Mouse (Mus musculus) retina, postnatal 1 day (tissue): ENCODE results near the gene Tmem50b.

Experiments
- DNase-seq: peaks from one replicate; pipeline ENCODE4 v3.0.0-alpha.2; 2012

Gene Tmem50b

DNA sequence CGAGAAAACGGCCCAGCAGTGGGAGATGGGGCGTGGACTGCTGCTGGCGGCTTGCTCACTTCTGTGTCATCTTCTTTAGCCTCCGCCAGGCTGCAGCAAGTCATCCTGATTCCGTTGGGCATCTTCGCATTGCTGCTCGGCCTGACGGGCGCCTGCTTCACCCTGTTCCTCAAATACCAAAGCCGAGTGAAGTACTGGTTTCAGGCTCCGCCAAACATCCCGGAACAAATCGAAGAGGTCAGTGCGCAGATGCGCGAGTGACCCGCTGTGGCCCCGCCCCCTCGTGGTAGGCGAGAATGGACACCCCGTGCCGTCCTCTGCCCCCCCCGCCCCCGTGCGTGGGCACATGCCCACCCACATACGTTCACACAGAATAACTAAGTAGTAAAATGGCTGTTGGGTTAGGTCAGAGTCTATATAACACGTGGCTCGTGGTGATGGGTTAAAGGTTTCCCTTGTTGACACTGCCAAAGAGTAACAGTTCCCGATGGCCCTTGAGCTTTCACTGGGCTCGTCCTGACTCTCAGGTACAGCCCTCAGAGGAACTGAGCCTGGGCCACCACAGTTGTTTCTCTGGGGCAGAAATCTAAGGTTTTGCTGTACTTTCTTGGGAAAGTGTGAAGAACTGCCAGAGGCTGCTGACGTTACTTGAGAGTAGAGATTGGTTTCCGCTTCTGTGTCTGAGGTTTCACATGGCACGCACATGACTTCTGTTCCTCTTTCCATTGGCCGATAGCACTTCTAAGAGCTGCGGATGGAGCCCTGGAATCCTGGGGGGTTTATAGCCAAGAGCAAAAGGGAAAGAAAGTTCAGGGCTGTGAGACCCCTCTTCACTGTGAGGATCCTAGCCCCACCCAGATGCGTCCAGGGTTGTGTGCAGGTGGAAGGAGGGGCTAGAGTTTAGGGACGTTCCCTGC lies 35.8 kb downstream of the Tmem50b start:
- no peak for DNase-seq

- DNase-seq: peak; percentile 78
Measured at GRCm38 (mm10) chr16:91561099-91561498, 36.5 kb downstream of the Tmem50b start.

- DNase-seq: no peak
Measured at GRCm38 (mm10) chr16:91557693-91558092, 39.9 kb downstream of the Tmem50b start.

- DNase-seq: no peak
Measured at GRCm38 (mm10) chr16:91557214-91557613, 40.4 kb downstream of the Tmem50b start.

GRCm38 (mm10) chr16:91556659-91557058 lies 40.9 kb downstream of the Tmem50b start:
- DNase-seq: no peak

DNA sequence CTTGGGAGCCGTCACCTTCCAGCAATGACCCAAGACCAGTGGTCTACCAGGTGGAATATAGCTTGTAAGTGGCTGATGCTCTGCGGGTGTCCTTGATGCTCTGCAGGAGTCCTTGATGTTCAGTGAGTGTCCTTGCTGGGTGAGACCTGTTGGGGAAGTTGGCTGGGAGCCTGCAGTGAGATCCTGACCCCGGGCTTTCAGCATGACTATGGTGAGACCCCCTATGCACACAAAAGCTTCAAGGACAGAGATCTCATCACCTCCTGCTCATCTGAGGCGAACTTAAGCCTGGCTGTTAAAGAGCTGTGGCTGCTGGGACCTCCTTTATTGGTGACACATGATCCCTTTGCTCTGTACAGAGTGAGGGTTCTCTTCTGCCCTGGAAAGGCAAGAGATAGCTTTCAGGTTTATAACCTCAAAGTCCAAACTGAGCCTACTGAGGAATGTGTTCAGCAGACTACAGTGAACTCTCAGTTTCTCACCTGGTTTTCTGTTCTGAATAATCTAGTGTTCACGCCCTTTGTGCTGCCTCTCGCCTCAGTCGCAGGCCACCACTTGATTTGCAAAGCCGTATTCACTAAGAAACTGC lies 42.5 kb downstream of the Tmem50b start:
- no peak for DNase-seq

GRCm38 (mm10) chr16:91553625-91554024 lies 44.0 kb downstream of the Tmem50b start:
- no peak for DNase-seq

DNA sequence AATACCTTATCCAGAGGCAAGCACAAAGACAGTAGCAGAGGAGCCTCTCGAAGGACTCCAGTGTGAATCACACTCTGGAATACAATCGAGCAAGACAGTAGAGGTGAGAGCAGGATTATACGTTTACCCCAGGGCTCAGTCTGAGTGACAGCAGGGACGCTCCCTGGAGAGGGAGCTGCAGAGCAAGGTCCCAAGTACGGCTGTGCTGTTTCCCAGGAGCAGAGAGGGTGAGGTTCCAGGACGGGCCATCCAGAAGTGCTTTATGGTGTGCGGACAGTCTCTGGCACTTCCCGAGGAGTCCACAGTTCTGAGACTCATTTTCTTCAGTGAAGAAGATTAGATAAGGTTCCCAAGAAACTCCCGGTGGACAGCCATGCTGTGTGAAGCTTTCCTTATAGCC lies 45.5 kb downstream of the Tmem50b start:
- DNase-seq: peak; percentile 31

DNA sequence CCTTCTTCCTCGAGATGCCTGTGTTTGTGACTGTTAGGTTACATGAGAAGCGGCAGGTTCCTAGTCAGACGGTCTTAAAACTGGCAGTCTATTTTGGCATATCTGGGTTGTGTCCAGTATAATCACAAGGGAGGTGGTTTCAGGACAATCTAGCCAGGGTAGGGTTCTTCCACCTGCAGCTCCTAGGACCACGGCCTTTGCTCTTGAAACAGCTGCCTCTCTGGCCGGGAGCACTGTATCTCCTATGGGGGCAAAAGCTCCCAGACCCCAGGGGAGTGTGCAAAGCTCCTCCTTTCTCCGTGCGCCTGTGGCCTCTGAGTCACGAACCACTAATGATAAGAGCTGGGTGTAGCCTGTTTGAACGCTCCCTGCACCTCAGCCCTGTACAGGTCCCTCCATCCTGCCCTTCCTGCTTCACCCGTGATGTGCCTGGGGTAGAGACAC lies 46.5 kb downstream of the Tmem50b start:
- no peak for DNase-seq

- DNase-seq: peak; percentile 23
Measured at GRCm38 (mm10) chr16:91549616-91550015, 48.0 kb downstream of the Tmem50b start.

- DNase-seq: no peak
Measured at GRCm38 (mm10) chr16:91548996-91549395, 48.6 kb downstream of the Tmem50b start.

- no peak for DNase-seq
Measured at GRCm38 (mm10) chr16:91548586-91548985, 49.0 kb downstream of the Tmem50b start.

DNA sequence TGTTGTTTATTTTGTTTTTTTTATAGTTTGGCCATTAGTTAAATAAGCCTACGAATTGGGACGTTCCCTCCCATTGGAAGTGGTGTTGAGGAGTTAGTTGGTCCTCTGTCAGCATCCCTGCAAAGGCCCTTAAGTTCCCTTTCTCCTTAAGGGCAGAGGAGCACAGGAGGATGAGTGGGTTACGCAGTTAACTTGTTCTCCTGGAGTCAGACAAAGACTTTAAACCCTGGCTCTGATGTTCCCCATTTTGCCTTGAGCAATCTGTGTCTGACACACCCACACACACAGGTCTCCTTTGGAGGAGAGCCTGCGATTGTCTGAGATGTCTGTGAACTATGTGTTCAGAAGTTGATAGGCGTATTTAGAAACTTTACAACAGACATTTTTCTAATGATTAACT lies 49.6 kb downstream of the Tmem50b start:
- no peak for DNase-seq

DNA sequence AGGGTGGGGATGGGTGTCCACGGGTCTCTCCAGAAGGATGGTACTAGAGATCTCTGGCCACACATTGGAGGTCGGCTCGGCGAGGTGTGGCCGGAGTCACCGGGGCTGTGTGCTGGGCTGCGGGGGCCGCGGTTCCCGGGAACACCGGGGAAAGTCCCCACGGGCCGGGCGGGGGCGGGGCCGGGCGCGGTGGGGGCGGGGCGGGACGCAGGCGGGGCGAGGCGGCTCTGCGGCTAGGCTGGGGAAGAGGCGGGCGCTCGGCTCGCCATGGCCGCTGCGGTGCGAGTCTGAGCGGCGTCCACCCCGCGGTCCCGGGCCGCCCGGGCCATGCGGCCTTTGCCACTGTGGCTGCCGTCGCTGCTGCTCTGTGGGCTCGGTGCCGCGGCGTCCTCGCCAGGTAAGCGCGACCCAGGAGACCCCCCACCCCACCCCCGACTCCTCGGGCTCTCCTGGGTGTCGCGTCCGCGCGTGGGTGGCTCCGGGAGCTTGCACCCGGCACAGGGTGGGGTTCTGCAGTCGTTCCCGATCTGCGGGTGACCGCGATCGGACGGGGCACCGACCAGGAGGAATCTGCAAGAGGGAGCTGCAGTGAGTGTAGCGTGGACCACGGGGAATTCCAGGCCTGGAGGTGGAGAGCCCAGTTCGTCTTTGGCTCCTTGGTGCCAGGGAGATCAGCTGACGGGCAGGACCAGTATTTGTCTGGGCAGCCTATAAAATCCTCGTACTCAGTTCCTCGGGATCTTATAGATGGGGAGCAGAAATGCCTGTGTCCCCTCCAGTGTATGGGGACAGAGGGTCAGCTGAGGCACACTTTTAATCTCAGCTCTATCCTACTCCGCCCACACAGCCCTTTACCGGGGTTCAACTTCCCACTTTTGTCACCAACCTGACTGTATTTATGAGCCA lies 50.5 kb downstream of the Tmem50b start, which contains the start of gene Ifngr2:
Gene Ifngr2, plus strand, starts transcription at position 237 of the 906 bp plus-strand sequence.
- DNase-seq: peak; percentile 64

GRCm38 (mm10) chr16:91546391-91546835 lies 51.2 kb downstream of the Tmem50b start:
- DNase-seq: no peak

DNA sequence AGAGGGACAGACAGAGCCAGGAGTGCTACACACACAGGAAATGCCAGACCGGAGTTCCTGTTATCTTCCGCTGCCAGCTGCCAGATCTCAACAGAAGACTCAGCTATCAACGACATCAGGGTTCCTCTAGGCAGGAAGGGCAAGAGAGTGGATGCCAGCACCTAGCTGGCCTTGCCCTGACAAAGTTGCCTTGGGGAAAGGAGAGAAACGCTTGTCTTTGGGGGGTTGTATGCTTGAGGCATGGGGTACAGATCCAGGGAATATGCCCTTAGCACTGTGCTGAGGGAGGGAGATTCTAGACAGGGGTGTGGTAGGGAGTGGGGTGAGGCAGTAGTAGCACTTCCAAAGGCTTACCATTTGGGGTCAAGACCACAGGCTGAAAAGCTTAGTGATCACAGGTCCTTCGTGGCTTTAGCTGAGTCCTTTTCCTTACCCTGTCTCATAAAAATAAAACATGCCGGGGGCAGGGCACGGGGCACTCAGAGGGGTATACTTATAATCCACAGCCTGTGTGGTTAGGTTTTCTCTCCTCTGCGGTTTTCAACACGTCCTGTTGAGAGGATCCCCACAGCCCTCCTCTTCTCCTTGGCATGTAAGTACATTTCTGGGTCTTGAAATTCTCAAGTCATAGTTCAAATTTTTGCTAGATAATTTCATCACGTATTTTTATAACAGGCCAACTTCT lies 51.9 kb downstream of the Tmem50b start:
- no peak for DNase-seq

- no peak for DNase-seq
Measured at GRCm38 (mm10) chr16:91543619-91544018, 54.0 kb downstream of the Tmem50b start.

DNA sequence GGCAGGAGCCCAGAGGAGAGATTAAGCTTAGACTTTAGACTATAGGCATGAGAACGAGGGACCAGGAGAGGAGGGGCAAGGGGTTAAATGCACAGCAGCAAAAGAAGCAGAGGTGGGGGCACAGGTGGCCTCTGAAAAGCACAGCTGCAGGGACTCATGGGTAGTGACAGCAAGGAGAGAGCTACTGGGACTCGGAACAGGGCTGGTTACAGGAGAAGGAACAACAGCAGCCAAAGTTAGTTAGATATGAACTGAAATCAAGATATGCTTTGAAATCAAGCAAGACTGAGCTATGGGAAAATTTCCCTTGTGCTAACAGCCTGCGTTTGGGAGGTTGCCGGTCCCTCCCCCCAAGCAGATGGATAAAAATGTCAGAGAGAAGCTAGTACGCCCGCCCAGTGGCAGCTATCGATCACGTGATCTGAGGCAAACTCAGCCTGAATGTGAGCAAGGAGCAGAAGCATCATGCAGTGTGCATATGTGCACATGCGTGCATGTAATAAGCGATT lies 56.0 kb downstream of the Tmem50b start:
- DNase-seq: peak; percentile 66

GRCm38 (mm10) chr16:91538513-91538912 lies 59.1 kb downstream of the Tmem50b start:
- no peak for DNase-seq

GRCm38 (mm10) chr16:91538051-91538450 lies 59.5 kb downstream of the Tmem50b start:
- DNase-seq: no peak

GRCm38 (mm10) chr16:91537065-91537464 lies 60.5 kb downstream of the Tmem50b start:
- no peak for DNase-seq

DNA sequence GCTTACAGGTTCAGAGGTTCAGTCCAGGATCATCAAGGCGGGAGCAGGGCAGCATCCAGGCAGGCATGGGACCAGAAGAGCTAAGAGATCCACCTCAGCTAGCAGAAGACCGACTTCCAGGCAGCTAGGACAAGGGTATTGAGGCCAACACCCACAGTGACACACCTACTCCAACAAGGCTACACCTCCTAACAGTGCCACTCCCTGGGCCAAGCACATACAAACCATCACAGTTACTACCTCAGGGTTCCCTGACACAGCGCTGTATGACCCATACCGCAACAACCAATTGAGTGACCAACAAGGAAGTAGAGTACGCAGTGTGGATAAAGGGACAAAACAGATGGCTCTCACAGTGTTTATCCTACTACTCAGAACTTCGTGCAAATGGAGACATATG lies 61.2 kb downstream of the Tmem50b start:
- no peak for DNase-seq
